Mouse (Mus musculus) Muller cell, postnatal 12 days (primary cell): ENCODE results near the gene Scly.
A peak's percentile ranks its signal among the peaks of the same experiment; 100 is the strongest.

Experiments used
- DNase-seq: peaks from one replicate; pipeline ENCODE4 v3.0.0-alpha.2; 2015; ENCODE audit errors: inconsistent ontology term

Gene Scly

GRCm38 (mm10) chr1:91297799-91298744 lies at the start of gene Scly:
Gene Scly (plus strand): TSS chr1:91298338.
- peak; percentile 97 for DNase-seq

- DNase-seq: no peak
Measured at GRCm38 (mm10) chr1:91248970-91249369, 49.2 kb upstream of the Scly start.

GRCm38 (mm10) chr1:91249564-91250414 lies 48.3 kb upstream of the Scly start, which contains the start of gene Ube2f:
Gene Ube2f (plus strand): TSS chr1:91250304.
- DNase-seq: peak; percentile 97

GRCm38 (mm10) chr1:91250415-91251147 lies 47.6 kb upstream of the Scly start:
- DNase-seq: no peak

- DNase-seq: no peak
Measured at GRCm38 (mm10) chr1:91251148-91251650, 46.9 kb upstream of the Scly start.

GRCm38 (mm10) chr1:91251927-91252326 lies 46.2 kb upstream of the Scly start:
- DNase-seq: no peak

GRCm38 (mm10) chr1:91257918-91258317 lies 40.2 kb upstream of the Scly start:
- DNase-seq: peak; percentile 86

GRCm38 (mm10) chr1:91259794-91260193 lies 38.3 kb upstream of the Scly start:
- DNase-seq: no peak

GRCm38 (mm10) chr1:91262508-91262907 lies 35.6 kb upstream of the Scly start:
- DNase-seq: no peak

GRCm38 (mm10) chr1:91272260-91272659 lies 25.9 kb upstream of the Scly start:
- DNase-seq: no peak

- DNase-seq: no peak
Measured at GRCm38 (mm10) chr1:91276581-91276980, 21.6 kb upstream of the Scly start.

- DNase-seq: no peak
Measured at GRCm38 (mm10) chr1:91277480-91277879, 20.7 kb upstream of the Scly start.

GRCm38 (mm10) chr1:91278410-91279119 lies 19.6 kb upstream of the Scly start:
- DNase-seq: no peak

GRCm38 (mm10) chr1:91279126-91279525 lies 19.0 kb upstream of the Scly start:
- no peak for DNase-seq

- no peak for DNase-seq
Measured at GRCm38 (mm10) chr1:91282582-91282981, 15.6 kb upstream of the Scly start.

- no peak for DNase-seq
Measured at GRCm38 (mm10) chr1:91289375-91289774, 8.8 kb upstream of the Scly start.

- no peak for DNase-seq
Measured at GRCm38 (mm10) chr1:91292101-91292825, 5.9 kb upstream of the Scly start.

- no peak for DNase-seq
Measured at GRCm38 (mm10) chr1:91295544-91295943, 2.6 kb upstream of the Scly start.

- peak; percentile 11 for DNase-seq
Measured at GRCm38 (mm10) chr1:91299026-91299706, 1.0 kb downstream of the Scly start.
